Mouse (Mus musculus) hindbrain, embryonic 14.5 days (tissue): ENCODE measurements around the gene Peli3. TPM values are rescaled to one million over a fixed set of nuclear protein-coding genes. Genes with fewer than 3 reads are reported as not detected.

ENCODE experiments used
- ATAC-seq: fragments of 200-750 bp; cut with Nextera tagmentation; 2 replicates; pipeline ENCODE4 v1.8.0; 2017; ENCODE audit warnings: moderate number of reproducible peaks, mild to moderate bottlenecking, moderate TSS enrichment, moderate library complexity; ENCODE audit not compliant: low FRiP score
- DNase-seq: peaks from one replicate; pipeline ENCODE4 v3.0.0-alpha.2; 2015; ENCODE audit warnings: low spot score
- H3K27ac ChIP-seq: fragments of 300-500 bp; sonication (generic); 2 replicates; pipeline ENCODE4 v1.5.1; 2014; ENCODE audit warnings: mild to moderate bottlenecking, moderate library complexity
- H3K27me3 ChIP-seq: fragments of 300-500 bp; sonication (generic); 2 replicates; pipeline ENCODE4 v1.6.1; 2014; ENCODE audit warnings: mild to moderate bottlenecking, low read length, mixed read lengths; ENCODE audit not compliant: control insufficient read depth, insufficient read depth
- H3K36me3 ChIP-seq: fragments of 300-500 bp; sonication (generic); replicated peaks from 2 replicates; pipeline ENCODE4 v1.6.1; 2014; ENCODE audit not compliant: control insufficient read depth, insufficient read depth
- H3K4me1 ChIP-seq: fragments of 300-500 bp; sonication (generic); replicated peaks from 2 replicates; pipeline ENCODE4 v1.6.1; 2014; ENCODE audit warnings: antibody characterized with exemption, low read length, mixed read lengths; ENCODE audit not compliant: control insufficient read depth, insufficient read depth
- H3K4me2 ChIP-seq: fragments of 300-500 bp; sonication (generic); replicated peaks from 2 replicates; pipeline ENCODE4 v1.6.1; 2014; ENCODE audit warnings: mild to moderate bottlenecking, moderate library complexity
- H3K4me3 ChIP-seq: fragments of 300-500 bp; sonication (generic); replicated peaks from 2 replicates; pipeline ENCODE4 v1.5.1; 2014; ENCODE audit warnings: mild to moderate bottlenecking, low read length
- H3K9ac ChIP-seq: fragments of 300-500 bp; sonication (generic); 2 replicates; pipeline ENCODE4 v1.6.1; 2014
- H3K9me3 ChIP-seq: fragments of 300-500 bp; sonication (generic); 2 replicates; pipeline ENCODE4 v1.6.1; 2016; ENCODE audit warnings: low read length; ENCODE audit not compliant: control insufficient read depth
- WGBS: fragments of 180-500 bp; shearing (Covaris S2); extraction: QIAGEN DNeasy Blood & Tissue Kit; methylation state at CpG from one replicate; pipeline ENCODE4 v1.1.7; 2014; 5-methylcytosine and 5-hydroxymethylcytosine counted together
- polyA plus RNA-seq: library from polyadenylated mRNA; unstranded; fragments of >200 nt; fragmentation: Nextera tagmentation; extraction: Ambion mirVana; gene quantifications from 2 replicates; pipeline ENCODE4 v1.2.1, GENCODE M21; 2014

Peli3 gene
- polyA plus RNA-seq, 1 experiment from 2014 or later: 11.6 TPM

- 84% methylated on average over 10 of the region's 10 CpGs for WGBS
- Histone ChIP-seq H3K27me3 (no peaks in the 10 kb centered on the region), H3K9me3 (no peaks in the 10 kb centered on the region), H3K36me3 (peaks cover 100% of the 10 kb centered on the region), H3K4me2 (no peak overlapping the region), H3K4me1 (no peaks in the 10 kb centered on the region), H3K9ac (no peak overlapping the region), H3K4me3 (no peak overlapping the region), H3K27ac (no peak overlapping the region)
- DNase-seq (no peak), ATAC-seq (no peak)
Observed at GRCm38 (mm10) chr19:4916827-4917226, 26.1 kb downstream of the Peli3 start.

- no peak overlapping the region for H3K4me3 ChIP-seq
- H3K27me3 ChIP-seq: no peaks in the 10 kb centered on the region
- no peaks in the 10 kb centered on the region for H3K9me3 ChIP-seq
- ATAC-seq (no peak), DNase-seq (no peak)
- no peak overlapping the region for H3K9ac ChIP-seq
- 86% methylated on average over 15 of the region's 15 CpGs for WGBS
- H3K27ac ChIP-seq: no peak overlapping the region
- H3K4me1 ChIP-seq: no peaks in the 10 kb centered on the region
- peaks cover 100% of the 10 kb centered on the region for H3K36me3 ChIP-seq
- no peak overlapping the region for H3K4me2 ChIP-seq
Observed at GRCm38 (mm10) chr19:4915924-4916603, 26.9 kb downstream of the Peli3 start.

- no peak for DNase-seq
- peaks cover 9% of the 10 kb centered on the region for H3K4me1 ChIP-seq
- ATAC-seq: no peak
- no peak overlapping the region for H3K4me2 ChIP-seq
- 91% methylated on average over 7 of the region's 7 CpGs for WGBS
- H3K27ac ChIP-seq: no peak overlapping the region
- H3K36me3 ChIP-seq: peaks cover 74% of the 10 kb centered on the region
- no peak overlapping the region for H3K9ac ChIP-seq
- no peaks in the 10 kb centered on the region for H3K9me3 ChIP-seq
- no peaks in the 10 kb centered on the region for H3K27me3 ChIP-seq
- H3K4me3 ChIP-seq: no peak overlapping the region
Observed at GRCm38 (mm10) chr19:4909376-4909775, 33.6 kb downstream of the Peli3 start.

- Histone ChIP-seq H3K9ac (no peak overlapping the region), H3K36me3 (peaks cover 67% of the 10 kb centered on the region), H3K27me3 (no peaks in the 10 kb centered on the region), H3K9me3 (no peaks in the 10 kb centered on the region), H3K4me2 (no peak overlapping the region), H3K27ac (no peak overlapping the region), H3K4me1 (peaks cover 9% of the 10 kb centered on the region), H3K4me3 (no peak overlapping the region)
- 85% methylated on average over 4 of the region's 4 CpGs for WGBS
- DNase-seq: no peak
- no peak for ATAC-seq
Observed at GRCm38 (mm10) chr19:4908107-4908506, 34.8 kb downstream of the Peli3 start.

GRCm38 (mm10) chr19:4905979-4906794, 36.7 kb downstream of the Peli3 start, which contains the start of gene Bbs1:
Gene Bbs1 (minus strand): TSS chr19:4906628.
- WGBS: 8% methylated on average over 31 of the region's 31 CpGs
- peak within 1 kb of the TSS; percentile 47 for H3K4me3 ChIP-seq
- H3K36me3 ChIP-seq: peaks cover 58% of the 10 kb centered on the region
- peak within 1 kb of the TSS; percentile 76 for H3K27ac ChIP-seq
- H3K4me1 ChIP-seq: peaks cover 9% of the 10 kb centered on the region
- DNase-seq (peak; percentile 93), ATAC-seq (peak; percentile 81)
- peak within 1 kb of the TSS; percentile 58 for H3K9ac ChIP-seq
- no peaks in the 10 kb centered on the region for H3K27me3 ChIP-seq
- peak within 1 kb of the TSS; percentile 59 for H3K4me2 ChIP-seq
- H3K9me3 ChIP-seq: no peaks in the 10 kb centered on the region

- Histone ChIP-seq H3K4me2 (no peak overlapping the region), H3K27me3 (no peaks in the 10 kb centered on the region), H3K36me3 (peaks cover 65% of the 10 kb centered on the region), H3K27ac (no peak overlapping the region), H3K4me1 (no peaks in the 10 kb centered on the region), H3K9me3 (no peaks in the 10 kb centered on the region), H3K4me3 (no peak overlapping the region), H3K9ac (no peak overlapping the region)
- ATAC-seq: no peak
- 79% methylated on average over 3 of the region's 3 CpGs for WGBS
- no peak for DNase-seq
Observed at GRCm38 (mm10) chr19:4899888-4900287, 43.0 kb downstream of the Peli3 start.

GRCm38 (mm10) chr19:4898972-4899371, 44.0 kb downstream of the Peli3 start:
- no peak overlapping the region for H3K4me2 ChIP-seq
- H3K36me3 ChIP-seq: peaks cover 65% of the 10 kb centered on the region
- 86% methylated on average over 9 of the region's 9 CpGs for WGBS
- H3K27ac ChIP-seq: no peak overlapping the region
- H3K27me3 ChIP-seq: no peaks in the 10 kb centered on the region
- no peaks in the 10 kb centered on the region for H3K9me3 ChIP-seq
- DNase-seq (no peak), ATAC-seq (no peak)
- H3K9ac ChIP-seq: no peak overlapping the region
- no peaks in the 10 kb centered on the region for H3K4me1 ChIP-seq
- H3K4me3 ChIP-seq: no peak overlapping the region

- WGBS: 48% methylated on average over 21 of the region's 21 CpGs
- no peak for ATAC-seq
- H3K27me3 ChIP-seq: no peaks in the 10 kb centered on the region
Observed at GRCm38 (mm10) chr19:4896780-4897520, 46.0 kb downstream of the Peli3 start.

GRCm38 (mm10) chr19:4891798-4892197, 51.1 kb downstream of the Peli3 start:
- Histone ChIP-seq H3K4me3 (no peak overlapping the region), H3K27me3 (no peaks in the 10 kb centered on the region), H3K27ac (no peak overlapping the region), H3K4me2 (no peak overlapping the region), H3K9ac (no peak overlapping the region), H3K36me3 (peaks cover 49% of the 10 kb centered on the region), H3K9me3 (no peaks in the 10 kb centered on the region), H3K4me1 (no peaks in the 10 kb centered on the region)
- 82% methylated on average over 3 of the region's 3 CpGs for WGBS
- DNase-seq: no peak
- ATAC-seq: no peak

More at GRCm38 (mm10) chr19:4896780-4897520, 46.0 kb downstream of the Peli3 start:
- Histone ChIP-seq H3K9me3 (no peaks in the 10 kb centered on the region), H3K36me3 (peaks cover 64% of the 10 kb centered on the region), H3K4me2 (no peak overlapping the region), H3K4me3 (no peak overlapping the region), H3K4me1 (no peaks in the 10 kb centered on the region), H3K9ac (no peak overlapping the region), H3K27ac (no peak overlapping the region)
- no peak for DNase-seq
